Mouse (Mus musculus) liver, adult 2 months (tissue): ENCODE measurements around the gene Polr2c.

Experiments used
- CTCF ChIP-seq: fragments of 200-500 bp; IDR thresholded peaks from 2 replicates; pipeline ENCODE4 v1.5.1; 2011; ENCODE audit warnings: low read depth, low read length, control low read depth
- POLR2A ChIP-seq: fragments of 200-500 bp; IDR thresholded peaks from 2 replicates; pipeline ENCODE4 v1.6.1; 2011; ENCODE audit warnings: low read length, control low read depth; ENCODE audit not compliant: insufficient read depth; ENCODE audit errors: extremely low read depth

DNA sequence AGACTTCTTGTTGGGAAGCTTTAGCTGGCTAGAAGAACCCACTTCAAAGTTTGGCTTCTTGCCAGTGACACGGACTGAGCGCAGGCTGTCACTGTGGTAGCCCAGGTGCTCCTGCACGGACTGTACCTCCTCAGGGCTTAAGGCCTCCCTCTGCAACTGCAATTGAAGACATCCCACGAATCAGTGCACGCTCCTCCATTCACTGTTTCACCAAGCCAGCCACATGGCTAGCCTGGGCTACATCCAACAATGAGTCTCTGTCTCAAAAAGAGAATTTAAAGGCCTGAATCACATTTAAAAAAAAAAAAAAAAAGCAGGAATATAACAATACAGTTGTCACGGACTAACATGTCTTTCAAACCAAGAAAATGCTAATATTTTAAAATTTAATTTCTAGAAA is 29.0 kb upstream of the Polr2c start:
- TF ChIP-seq CTCF: no peak
- TF ChIP-seq POLR2A: no peak
